Comparison of ENCODE assay signal across 21 mouse cellular contexts in genomic region chr6:99534211-99534745, GRCm38 (mm10). TPM values are rescaled to one million over a fixed set of nuclear protein-coding genes. Genes with fewer than 3 reads are reported as not detected.
A peak's percentile ranks its signal among the peaks of the same experiment; 100 is the strongest.
DNase-seq lines count a peak whose midpoint lies in the region; ATAC-seq and TF ChIP-seq lines count a peak whose summit lies in the region.
"Had no signal": no experiment of that assay in that cellular context is flagged by ENCODE, and none has a peak within 500 bp of the region (broad histone marks: within the 10 kb centered on the region; RNA-seq: fewer than 3 reads in every experiment).

No protein-coding gene starts in this region.

- H3K36me3 ChIP-seq in midbrain, postnatal 0 days (ENCODE audit: insufficient read depth, low read length) = no peaks in the 10 kb centered on the region
- no peaks in the 10 kb centered on the region for H3K36me3 ChIP-seq in midbrain, embryonic 16.5 days (ENCODE audit: control insufficient read depth, insufficient read depth, low read length)
- no peaks in the 10 kb centered on the region for H3K36me3 ChIP-seq in kidney, embryonic 14.5 days (ENCODE audit: control insufficient read depth, insufficient read depth, low read length)
- H3K36me3 ChIP-seq: embryonic facial prominence, embryonic 10.5 days; forebrain, embryonic 10.5 days; limb, embryonic 15.5 days; midbrain, embryonic 12.5 days; neural tube, embryonic 12.5 days had no signal

- WGBS in midbrain, postnatal 0 days = 51% methylated on average over 5 of the region's 5 CpGs
- 58% methylated on average over 5 of the region's 5 CpGs for WGBS in midbrain, embryonic 16.5 days
- 62% methylated on average over 5 of the region's 5 CpGs for WGBS in kidney, embryonic 14.5 days

- no peak overlapping the region for H3K27ac ChIP-seq in midbrain, postnatal 0 days (ENCODE audit: low read depth, low read length)
- H3K27ac ChIP-seq in midbrain, embryonic 16.5 days (ENCODE audit: low read length) = no peak overlapping the region
- no peak overlapping the region for H3K27ac ChIP-seq in kidney, embryonic 14.5 days (ENCODE audit: low read depth, low read length)
- H3K27ac ChIP-seq: embryonic facial prominence, embryonic 10.5 days; forebrain, embryonic 10.5 days; kidney, postnatal 0 days; left cerebral cortex, adult 2 months; limb, embryonic 15.5 days; liver, embryonic 14.5 days; midbrain, embryonic 12.5 days; neural tube, embryonic 12.5 days had no signal

- no peak overlapping the region for H3K4me3 ChIP-seq in midbrain, postnatal 0 days (ENCODE audit: low read depth, low read length)
- H3K4me3 ChIP-seq in midbrain, embryonic 16.5 days (ENCODE audit: low read depth, low read length) = no peak overlapping the region
- no peak overlapping the region for H3K4me3 ChIP-seq in kidney, embryonic 14.5 days (ENCODE audit: low read length)
- H3K4me3 ChIP-seq: embryonic facial prominence, embryonic 10.5 days; forebrain, embryonic 10.5 days; left cerebral cortex, adult 2 months; limb, embryonic 15.5 days; midbrain, embryonic 12.5 days; neural tube, embryonic 12.5 days had no signal

- no peak overlapping the region for H3K4me2 ChIP-seq in midbrain, postnatal 0 days (ENCODE audit: low read depth, low read length, poor library complexity, severe bottlenecking)
- H3K4me2 ChIP-seq in midbrain, embryonic 16.5 days (ENCODE audit: low read length) = no peak overlapping the region
- no peak overlapping the region for H3K4me2 ChIP-seq in kidney, embryonic 14.5 days (replicated peaks; ENCODE audit: low read depth, low read length)
- H3K4me2 ChIP-seq: limb, embryonic 15.5 days; lung, embryonic 14.5 days; midbrain, embryonic 12.5 days; neural tube, embryonic 12.5 days had no signal

- peak; percentile 10 for DNase-seq in midbrain, postnatal 0 days (ENCODE audit: low spot score)
- DNase-seq in cerebellum, adult 11 months = peak; percentile 25
- DNase-seq in cerebellum, adult 9-10 months = peak; percentile 67
- DNase-seq in urinary bladder, adult 18-20 months (ENCODE audit: low spot score in 2 of 2) = no peak
- no peak for DNase-seq in thymus, postnatal 25 days
- DNase-seq: adrenal gland, postnatal 14 days; gastrocnemius, postnatal 25 days; kidney, adult 11 months; left cerebral cortex, postnatal 4 days; lung, embryonic 14.5 days; thymus, postnatal 36 days had no signal

- no peak overlapping the region for H3K9ac ChIP-seq in midbrain, postnatal 0 days (replicated peaks; ENCODE audit: low read length, poor library complexity, severe bottlenecking)
- no peak overlapping the region for H3K9ac ChIP-seq in midbrain, embryonic 16.5 days (ENCODE audit: low read depth, low read length)
- no peak overlapping the region for H3K9ac ChIP-seq in kidney, embryonic 14.5 days (ENCODE audit: low read depth, low read length)
- H3K9ac ChIP-seq: limb, embryonic 15.5 days; liver, embryonic 14.5 days; lung, embryonic 14.5 days; midbrain, embryonic 12.5 days; neural tube, embryonic 12.5 days had no signal

- TF ChIP-seq CTCF in midbrain, postnatal 0 days (IDR thresholded peaks at IDR 0.05) = no peak

- H3K9me3 ChIP-seq in midbrain, postnatal 0 days (ENCODE audit: low read length) = no peaks in the 10 kb centered on the region
- H3K9me3 ChIP-seq in midbrain, embryonic 16.5 days (replicated peaks; ENCODE audit: control insufficient read depth, low read length, poor library complexity, severe bottlenecking) = no peaks in the 10 kb centered on the region
- H3K9me3 ChIP-seq in kidney, embryonic 14.5 days (ENCODE audit: control insufficient read depth, low read length) = no peaks in the 10 kb centered on the region
- H3K9me3 ChIP-seq: embryonic facial prominence, embryonic 10.5 days; forebrain, embryonic 10.5 days; limb, embryonic 15.5 days; midbrain, embryonic 12.5 days; neural tube, embryonic 12.5 days had no signal

- no peaks in the 10 kb centered on the region for H3K4me1 ChIP-seq in midbrain, postnatal 0 days (ENCODE audit: insufficient read depth, low read length)
- H3K4me1 ChIP-seq in midbrain, embryonic 16.5 days (ENCODE audit: control insufficient read depth, insufficient read depth, low read length) = no peaks in the 10 kb centered on the region
- H3K4me1 ChIP-seq in kidney, embryonic 14.5 days (ENCODE audit: control insufficient read depth, insufficient read depth, low read length) = no peaks in the 10 kb centered on the region
- H3K4me1 ChIP-seq: forebrain, embryonic 10.5 days; midbrain, embryonic 12.5 days; neural tube, embryonic 12.5 days had no signal

- H3K27me3 ChIP-seq in midbrain, postnatal 0 days (ENCODE audit: insufficient read depth, low read length) = no peaks in the 10 kb centered on the region
- no peaks in the 10 kb centered on the region; the same call in 1 of the 2 replicates for H3K27me3 ChIP-seq in midbrain, embryonic 16.5 days (ENCODE audit: control insufficient read depth, insufficient read depth, low read depth, low read length)
- H3K27me3 ChIP-seq in kidney, embryonic 14.5 days (ENCODE audit: control insufficient read depth, insufficient read depth, low read length) = no peaks in the 10 kb centered on the region
- H3K27me3 ChIP-seq: limb, embryonic 15.5 days; midbrain, embryonic 12.5 days; neural tube, embryonic 12.5 days had no signal

- no peak for ATAC-seq in midbrain, postnatal 0 days (ENCODE audit: low FRiP score)
- no peak for ATAC-seq in midbrain, embryonic 16.5 days
- no peak for ATAC-seq in kidney, embryonic 14.5 days (ENCODE audit: low FRiP score, low TSS enrichment)

RNA-seq across cellular contexts. Expression of gene Foxp1, which starts 11.8 kb away (rescaled TPM):
- total RNA-seq in midbrain, postnatal 0 days (2014; rRNA removed) = 66.2 and 71.1 TPM in 2 replicates
- polyA plus RNA-seq in midbrain, postnatal 0 days (2015; fragmentation: Nextera tagmentation; extraction: Ambion mirVana) = 67.8 and 74.3 TPM in 2 replicates
- 77.8 and 79.8 TPM in 2 replicates for polyA plus RNA-seq in midbrain, embryonic 16.5 days (2015; fragmentation: Nextera tagmentation; extraction: Ambion mirVana)
- 58.5 and 67.4 TPM in 2 replicates for polyA plus RNA-seq in kidney, embryonic 14.5 days (2014; fragmentation: Nextera tagmentation; extraction: Ambion mirVana)

Comparison
In these comparisons a context has a peak if more than half of its experiments do, and no peak if none do; other contexts are left out.
1. DNase-seq: peak in midbrain, postnatal 0 days (single experiment), cerebellum, adult 11 months (single experiment) and cerebellum, adult 9-10 months (single experiment); none in urinary bladder, adult 18-20 months (0 of 2) and thymus, postnatal 25 days (single experiment).